Mouse (Mus musculus): Measurements from ENCODE around the gene Gm17727. TPM values are rescaled to one million over a fixed set of nuclear protein-coding genes. Genes with fewer than 3 reads are reported as not detected.
"Not testable (repeated sequence)": the region's sequence is repeated elsewhere in the genome, so short reads cannot be mapped to it uniquely, and the experiment has no call there.

The Gm17727 gene
- polyA plus RNA-seq (2014; fragmentation: Nextera tagmentation; extraction: Ambion mirVana), result not detected in 2 replicates

DNA sequence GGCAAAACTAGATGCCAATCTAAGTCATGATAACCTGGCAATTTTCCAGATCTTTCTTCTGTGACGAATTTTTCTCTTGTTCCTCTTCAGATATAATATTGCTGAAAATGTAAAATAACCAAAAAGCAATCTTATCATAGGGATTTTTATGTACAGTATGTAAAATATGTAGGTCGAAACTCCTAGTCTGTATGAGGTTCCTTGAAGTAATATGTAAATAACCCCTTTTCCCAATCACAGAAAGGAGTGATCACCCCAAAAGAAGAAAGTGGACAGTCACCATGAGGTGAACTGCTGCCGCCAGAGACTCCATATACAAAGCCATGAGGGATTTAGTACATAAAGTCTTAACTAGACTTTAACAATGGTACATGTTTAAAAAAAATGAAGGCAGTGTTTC is at the start of gene Gm17727:
Gm17727 (minus strand) TSS at position 101 of the 400 bp plus-strand sequence.
- no peak for ATAC-seq (ENCODE audit: low FRiP score, low TSS enrichment)
- 66% methylated on average over 3 of the region's 3 CpGs for WGBS
- no peak for DNase-seq
- no peaks in the 10 kb centered on the region for H3K36me3 ChIP-seq (ENCODE audit: control insufficient read depth, insufficient read depth, low read length)
- no peak within 1 kb of the TSS for H3K4me2 ChIP-seq (ENCODE audit: low read length)
- H3K4me3 ChIP-seq (replicated peaks; ENCODE audit: low read depth, low read length), result no peak within 1 kb of the TSS
- H3K27me3 ChIP-seq (ENCODE audit: control insufficient read depth, insufficient read depth, low read length), result no peaks in the 10 kb centered on the region
- H3K9me3 ChIP-seq (ENCODE audit: control insufficient read depth, low read length), result no peaks in the 10 kb centered on the region; the same call in 1 of the 2 replicates
- no peak within 1 kb of the TSS for H3K27ac ChIP-seq (replicated peaks; ENCODE audit: low read depth, low read length)
- no peak within 1 kb of the TSS for H3K9ac ChIP-seq (replicated peaks; ENCODE audit: low read length)
- no peaks in the 10 kb centered on the region for H3K4me1 ChIP-seq (ENCODE audit: control insufficient read depth, insufficient read depth, low read length)

DNA sequence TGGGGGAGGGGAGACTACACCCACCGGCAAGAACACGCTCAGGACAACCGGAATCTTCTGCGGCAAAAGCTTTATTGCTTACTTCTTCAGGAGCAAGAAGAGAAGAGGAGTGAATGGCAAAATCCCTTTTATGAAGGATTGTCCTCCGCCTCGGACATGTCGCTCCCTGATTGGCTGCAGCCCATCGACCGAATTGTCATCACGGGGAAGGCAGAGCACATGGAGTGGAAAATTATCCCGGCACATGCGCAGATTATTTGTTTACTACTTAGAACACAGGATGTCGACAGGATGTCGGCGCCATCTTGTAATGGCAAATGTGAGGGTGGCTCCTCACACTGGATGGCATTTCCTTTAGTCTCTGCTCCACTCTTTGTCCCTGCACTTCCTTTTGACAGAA is 40.0 kb upstream of the Gm17727 start:
- not testable (repeated sequence) for H3K27ac ChIP-seq (replicated peaks; ENCODE audit: low read depth, low read length); H3K9me3 ChIP-seq (ENCODE audit: control insufficient read depth, low read length); H3K4me1 ChIP-seq (ENCODE audit: control insufficient read depth, insufficient read depth, low read length); H3K36me3 ChIP-seq (ENCODE audit: control insufficient read depth, insufficient read depth, low read length); H3K4me2 ChIP-seq (ENCODE audit: low read length); ATAC-seq (ENCODE audit: low FRiP score, low TSS enrichment); H3K9ac ChIP-seq (replicated peaks; ENCODE audit: low read length); H3K4me3 ChIP-seq (replicated peaks; ENCODE audit: low read depth, low read length); H3K27me3 ChIP-seq (ENCODE audit: control insufficient read depth, insufficient read depth, low read length); DNase-seq
- 95% methylated on average over 15 of the region's 15 CpGs for WGBS

DNA sequence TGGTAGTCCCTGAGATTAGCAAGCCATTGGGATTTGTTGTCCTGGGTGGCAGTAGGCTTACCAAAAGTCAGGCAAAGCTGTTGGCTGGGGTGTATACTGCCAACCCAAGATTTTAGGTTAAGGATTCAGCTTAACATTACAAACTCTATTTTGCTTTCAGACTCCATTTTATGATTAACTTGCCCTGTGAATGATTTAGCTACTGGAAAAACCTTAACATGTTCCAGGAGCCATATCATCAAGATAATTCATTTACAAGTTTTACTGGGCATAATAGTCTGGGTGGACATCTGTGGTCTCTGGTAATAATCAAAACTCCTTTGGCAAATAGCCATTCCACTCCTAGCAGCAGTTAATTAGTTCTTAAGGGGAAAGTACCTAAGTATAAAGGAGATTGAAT is 20.2 kb upstream of the Gm17727 start:
- ATAC-seq (ENCODE audit: low FRiP score, low TSS enrichment) (no peak), DNase-seq (no peak)
- H3K4me2 ChIP-seq (ENCODE audit: low read length), result no peak overlapping the region
- no peak overlapping the region for H3K9ac ChIP-seq (replicated peaks; ENCODE audit: low read length)
- H3K4me1 ChIP-seq (ENCODE audit: control insufficient read depth, insufficient read depth, low read length), result no peaks in the 10 kb centered on the region
- no peak overlapping the region for H3K4me3 ChIP-seq (replicated peaks; ENCODE audit: low read depth, low read length)
- no peak overlapping the region for H3K27ac ChIP-seq (replicated peaks; ENCODE audit: low read depth, low read length)
- H3K27me3 ChIP-seq (ENCODE audit: control insufficient read depth, insufficient read depth, low read length), result no peaks in the 10 kb centered on the region
- peaks cover 30% of the 10 kb centered on the region for H3K9me3 ChIP-seq (ENCODE audit: control insufficient read depth, low read length)
- no peaks in the 10 kb centered on the region for H3K36me3 ChIP-seq (ENCODE audit: control insufficient read depth, insufficient read depth, low read length)

DNA sequence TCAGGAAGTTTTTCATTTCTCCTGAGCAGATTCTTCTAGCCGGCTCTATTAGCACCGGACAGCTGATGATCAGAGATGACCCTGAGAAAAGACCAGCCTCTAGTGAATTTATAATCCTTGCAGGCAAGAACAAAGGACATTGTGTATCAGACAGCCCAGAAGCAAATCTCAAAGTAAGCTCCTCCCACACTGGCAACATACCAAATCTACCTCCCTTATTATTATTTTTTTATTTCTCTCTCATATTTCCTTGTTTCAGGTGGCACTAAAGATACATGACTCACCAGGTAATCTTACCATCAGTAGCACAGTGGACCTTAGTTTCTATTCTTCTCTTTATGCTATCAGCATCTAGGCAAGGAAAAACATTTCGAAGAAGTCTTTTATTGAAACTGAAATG is 12.1 kb upstream of the Gm17727 start, which contains the start of the genes Gm27235 and D730048I06Rik:
Gm27235 (minus strand) TSS at position 101 of the 400 bp plus-strand sequence.
D730048I06Rik (minus strand) TSS at position 112 of the 400 bp plus-strand sequence.
- WGBS, result 91% methylated on average over 3 of the region's 3 CpGs
- H3K4me1 ChIP-seq (ENCODE audit: control insufficient read depth, insufficient read depth, low read length), result no peaks in the 10 kb centered on the region
- DNase-seq (no peak), ATAC-seq (ENCODE audit: low FRiP score, low TSS enrichment) (no peak)
- H3K9ac ChIP-seq (replicated peaks; ENCODE audit: low read length), result no peak within 1 kb of the TSS
- H3K27ac ChIP-seq (replicated peaks; ENCODE audit: low read depth, low read length), result no peak within 1 kb of the TSS
- H3K4me3 ChIP-seq (replicated peaks; ENCODE audit: low read depth, low read length), result no peak within 1 kb of the TSS
- peaks cover 7% of the 10 kb centered on the region; the same call in 1 of the 2 replicates for H3K9me3 ChIP-seq (ENCODE audit: control insufficient read depth, low read length)
- no peaks in the 10 kb centered on the region for H3K36me3 ChIP-seq (ENCODE audit: control insufficient read depth, insufficient read depth, low read length)
- no peak within 1 kb of the TSS for H3K4me2 ChIP-seq (ENCODE audit: low read length)
- no peaks in the 10 kb centered on the region for H3K27me3 ChIP-seq (ENCODE audit: control insufficient read depth, insufficient read depth, low read length)

DNA sequence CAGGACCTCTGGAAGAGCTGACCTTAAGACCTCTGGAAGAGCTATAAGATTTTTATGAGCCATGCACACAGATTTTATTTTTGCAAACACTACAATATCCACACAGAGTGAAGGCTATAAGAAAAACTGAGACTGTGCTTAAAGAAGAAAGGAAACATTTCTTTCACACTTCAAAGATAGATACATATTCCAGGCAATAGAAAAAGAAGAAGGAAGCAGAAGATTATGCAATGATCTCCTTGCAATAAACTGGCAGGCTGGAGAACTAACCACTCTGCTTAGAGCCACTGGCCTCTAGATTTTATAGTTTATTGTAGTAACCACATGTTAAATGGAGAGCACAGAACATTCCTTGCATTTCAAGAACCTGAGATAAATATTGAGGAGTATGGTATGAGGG is 21.1 kb downstream of the Gm17727 start:
- H3K9me3 ChIP-seq (ENCODE audit: control insufficient read depth, low read length), result no peaks in the 10 kb centered on the region
- no peaks in the 10 kb centered on the region for H3K27me3 ChIP-seq (ENCODE audit: control insufficient read depth, insufficient read depth, low read length)
- H3K36me3 ChIP-seq (ENCODE audit: control insufficient read depth, insufficient read depth, low read length), result no peaks in the 10 kb centered on the region
- DNase-seq (no peak), ATAC-seq (ENCODE audit: low FRiP score, low TSS enrichment) (no peak)
- H3K9ac ChIP-seq (replicated peaks; ENCODE audit: low read length), result no peak overlapping the region
- H3K4me1 ChIP-seq (ENCODE audit: control insufficient read depth, insufficient read depth, low read length), result no peaks in the 10 kb centered on the region
- H3K4me3 ChIP-seq (replicated peaks; ENCODE audit: low read depth, low read length), result no peak overlapping the region
- H3K27ac ChIP-seq (replicated peaks; ENCODE audit: low read depth, low read length), result no peak overlapping the region
- no peak overlapping the region for H3K4me2 ChIP-seq (ENCODE audit: low read length)

DNA sequence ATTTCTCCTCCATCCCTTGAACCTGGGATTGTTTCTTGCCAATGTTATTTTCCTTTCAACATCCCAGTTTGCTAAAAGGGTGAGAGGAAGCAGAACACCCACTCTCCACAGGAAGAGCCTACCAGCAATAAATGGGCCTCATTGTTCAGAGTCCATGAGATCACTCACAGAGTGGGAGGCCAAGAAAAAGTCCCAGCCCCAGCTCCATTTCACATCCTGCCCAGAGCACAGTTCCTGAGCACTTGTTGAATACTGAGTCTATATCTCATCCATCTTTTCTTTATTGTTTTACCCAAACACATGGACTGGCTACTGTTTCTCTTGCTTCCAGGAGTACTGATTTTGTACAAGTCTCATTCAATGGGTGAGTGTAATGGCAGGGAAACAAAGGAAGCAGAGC is 37.2 kb downstream of the Gm17727 start, which contains the start of gene Gm17677:
Gm17677 (plus strand) TSS at position 301 of the 400 bp plus-strand sequence.
- H3K4me2 ChIP-seq (ENCODE audit: low read length), result no peak within 1 kb of the TSS
- H3K9ac ChIP-seq (replicated peaks; ENCODE audit: low read length), result no peak within 1 kb of the TSS
- no peak for DNase-seq
- H3K4me1 ChIP-seq (ENCODE audit: control insufficient read depth, insufficient read depth, low read length), result no peaks in the 10 kb centered on the region
- no peak for ATAC-seq (ENCODE audit: low FRiP score, low TSS enrichment)
- H3K9me3 ChIP-seq (ENCODE audit: control insufficient read depth, low read length), result no peaks in the 10 kb centered on the region
- no peak within 1 kb of the TSS for H3K4me3 ChIP-seq (replicated peaks; ENCODE audit: low read depth, low read length)
- H3K27me3 ChIP-seq (ENCODE audit: control insufficient read depth, insufficient read depth, low read length), result no peaks in the 10 kb centered on the region
- no peak within 1 kb of the TSS for H3K27ac ChIP-seq (replicated peaks; ENCODE audit: low read depth, low read length)
- no peaks in the 10 kb centered on the region for H3K36me3 ChIP-seq (ENCODE audit: control insufficient read depth, insufficient read depth, low read length)

Other genes with a start within 250 kb of the Gm17727 start
- gene Ddx25, start 219.6 kb downstream of the Gm17727 start, polyA plus RNA-seq (2014; fragmentation: Nextera tagmentation; extraction: Ambion mirVana), result 27.2 and 32.4 TPM in 2 replicates
- gene Pus3, start 219.5 kb downstream of the Gm17727 start, polyA plus RNA-seq (2014; fragmentation: Nextera tagmentation; extraction: Ambion mirVana), result 16.5 and 18.8 TPM in 2 replicates
- gene Pate2, start 207.8 kb downstream of the Gm17727 start, polyA plus RNA-seq (2014; fragmentation: Nextera tagmentation; extraction: Ambion mirVana), result 0.62 and 0.74 TPM in 2 replicates
- 16.4 and 21.3 TPM in 2 replicates for gene Hyls1, start 207.7 kb downstream of the Gm17727 start, polyA plus RNA-seq (2014; fragmentation: Nextera tagmentation; extraction: Ambion mirVana)
- not detected in 2 replicates for gene Pate4, start 166.2 kb downstream of the Gm17727 start, polyA plus RNA-seq (2014; fragmentation: Nextera tagmentation; extraction: Ambion mirVana)
- gene Pate3, start 129.9 kb downstream of the Gm17727 start, polyA plus RNA-seq (2014; fragmentation: Nextera tagmentation; extraction: Ambion mirVana), result not detected in 2 replicates
- gene Pate1, start 90.7 kb downstream of the Gm17727 start, polyA plus RNA-seq (2014; fragmentation: Nextera tagmentation; extraction: Ambion mirVana), result not detected in 2 replicates
- not detected in 2 replicates for gene Gm17677, start 37.1 kb downstream of the Gm17727 start, polyA plus RNA-seq (2014; fragmentation: Nextera tagmentation; extraction: Ambion mirVana)
- gene Gm27235, start 12.0 kb upstream of the Gm17727 start, polyA plus RNA-seq (2014; fragmentation: Nextera tagmentation; extraction: Ambion mirVana), result not detected in 2 replicates
- gene D730048I06Rik, start 12.0 kb upstream of the Gm17727 start, polyA plus RNA-seq (2014; fragmentation: Nextera tagmentation; extraction: Ambion mirVana), result not detected in 2 replicates
- gene 9230110F15Rik, start 66.0 kb upstream of the Gm17727 start, polyA plus RNA-seq (2014; fragmentation: Nextera tagmentation; extraction: Ambion mirVana), result not detected in 2 replicates
- not detected in 2 replicates for gene 9230113P08Rik, start 130.3 kb upstream of the Gm17727 start, polyA plus RNA-seq (2014; fragmentation: Nextera tagmentation; extraction: Ambion mirVana)

Measured in midbrain, embryonic 14.5 days (tissue).